Mouse (Mus musculus): ENCODE results near the gene Naalad2. TPM values are rescaled to one million over a fixed set of nuclear protein-coding genes. Genes with fewer than 3 reads are reported as not detected.
A peak's percentile ranks its signal among the peaks of the same experiment; 100 is the strongest.
"Not testable (repeated sequence)": the region's sequence is repeated elsewhere in the genome, so short reads cannot be mapped to it uniquely, and the experiment has no call there.

Gene Naalad2
- total RNA-seq (2014; fragmentation: Nextera tagmentation) (not detected in 2 replicates), total RNA-seq (2017) (not detected in 2 replicates)

DNA sequence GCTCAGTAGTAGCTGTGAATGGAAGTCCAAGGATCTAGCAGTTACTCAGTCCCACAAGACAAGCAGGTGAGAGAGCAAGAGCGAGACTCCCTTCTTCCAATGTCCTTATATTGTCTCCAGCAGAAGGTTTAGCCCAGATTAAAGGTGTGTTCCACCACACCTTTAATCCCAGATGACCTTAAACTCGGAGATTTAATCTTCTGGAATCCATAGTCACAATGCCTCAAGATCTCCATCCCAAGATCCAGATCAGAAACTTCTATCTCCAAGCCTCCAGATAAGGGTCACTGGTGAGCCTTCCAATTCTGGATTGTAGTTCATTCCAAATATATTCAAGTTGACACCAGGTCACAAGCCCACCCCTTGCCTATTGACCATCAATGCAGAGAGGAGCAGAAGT, at the start of gene Naalad2:
Gene Naalad2, minus strand, starts transcription at position 101 of the 400 bp plus-strand sequence.
- ATAC-seq (replicated peaks; ENCODE audit: low FRiP score, low TSS enrichment, poor library complexity, severe bottlenecking): not testable (repeated sequence)

DNA sequence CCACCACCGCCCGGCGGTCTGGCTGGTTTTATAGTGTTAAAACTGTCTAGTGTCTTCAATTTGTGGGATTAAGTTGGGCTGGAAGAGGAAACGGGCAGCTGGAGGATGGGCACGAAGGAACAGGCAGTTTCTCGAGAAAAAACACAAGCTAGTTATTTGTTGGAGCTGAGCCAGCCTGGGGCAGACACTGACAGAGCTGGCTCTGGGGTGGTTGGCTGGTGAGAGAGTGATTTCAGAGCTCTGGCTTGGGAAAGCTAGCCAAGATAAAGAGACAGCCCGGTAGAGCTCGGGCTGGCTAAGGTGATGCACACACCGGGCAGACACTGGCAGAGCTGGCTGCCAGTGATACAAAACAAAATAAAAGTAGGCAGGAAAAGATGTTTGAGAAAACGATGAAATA, 28.9 kb upstream of the Naalad2 start:
- no peak for ATAC-seq (replicated peaks; ENCODE audit: low FRiP score, low TSS enrichment, poor library complexity, severe bottlenecking)

DNA sequence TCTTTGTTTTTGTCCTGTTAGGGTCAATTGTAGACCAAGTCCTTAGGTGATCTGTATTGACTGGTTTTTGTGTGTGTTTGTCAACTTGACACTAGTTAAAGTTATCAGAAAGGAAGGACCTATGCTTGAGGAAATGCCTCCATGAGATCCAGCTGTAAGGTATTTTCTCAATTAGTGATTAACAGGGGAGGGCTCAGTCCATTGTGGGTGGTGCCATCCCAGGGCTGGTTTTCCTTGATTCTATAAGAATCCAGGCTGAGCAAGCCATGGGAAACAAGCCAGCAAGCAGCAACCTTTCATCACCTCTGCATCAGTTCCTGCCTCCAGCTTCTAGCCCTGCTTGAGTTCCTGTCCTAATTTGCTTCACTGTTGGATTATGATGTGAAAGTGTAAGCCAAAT, 27.6 kb upstream of the Naalad2 start, which contains the start of gene Mbd3l2:
Gene Mbd3l2, plus strand, starts transcription at position 301 of the 400 bp plus-strand sequence.
- no peak for ATAC-seq (replicated peaks; ENCODE audit: low FRiP score, low TSS enrichment, poor library complexity, severe bottlenecking)

DNA sequence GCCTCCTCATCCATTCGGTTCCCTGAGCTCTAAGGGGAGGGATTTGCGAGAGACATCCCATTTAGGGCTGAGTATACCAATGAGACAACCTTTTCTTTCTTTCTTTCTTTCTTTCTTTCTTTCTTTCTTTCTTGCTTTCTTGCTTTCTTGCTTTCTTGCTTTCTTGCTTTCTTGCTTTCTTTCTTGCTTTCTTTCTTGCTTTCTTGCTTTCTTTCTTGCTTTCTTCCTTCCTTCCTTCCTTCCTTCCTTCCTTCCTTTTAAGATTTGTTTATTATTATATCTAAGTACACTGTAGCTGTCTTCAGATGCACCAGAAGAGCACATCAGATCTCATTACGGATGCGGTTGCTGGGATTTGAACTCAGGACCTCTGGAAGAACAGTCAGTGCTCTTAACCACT, 9.6 kb upstream of the Naalad2 start:
- not testable (repeated sequence) for ATAC-seq (replicated peaks; ENCODE audit: low FRiP score, low TSS enrichment, poor library complexity, severe bottlenecking)

DNA sequence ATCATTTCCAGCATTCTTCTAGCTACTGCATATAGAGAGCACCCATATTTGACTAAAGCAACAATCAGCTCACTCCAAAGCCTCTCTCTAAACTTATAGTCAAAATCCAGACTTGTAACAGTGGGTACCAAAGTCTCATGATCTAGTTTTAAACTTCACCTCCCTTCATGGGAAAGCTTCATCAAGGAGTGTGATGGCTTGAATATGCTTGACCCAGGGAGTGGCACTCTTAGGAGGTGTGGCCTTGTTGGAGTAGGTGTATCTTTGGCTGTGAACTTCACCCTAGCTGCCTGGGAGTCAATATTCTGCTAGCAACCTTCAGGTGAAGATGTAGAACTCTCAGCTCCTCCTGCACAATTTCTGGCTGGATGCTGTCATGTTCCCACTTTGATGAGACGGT, 1.3 kb upstream of the Naalad2 start, which contains the start of gene Ubtfl1:
Gene Ubtfl1, plus strand, starts transcription at position 301 of the 400 bp plus-strand sequence.
- no peak for ATAC-seq (replicated peaks; ENCODE audit: low FRiP score, low TSS enrichment, poor library complexity, severe bottlenecking)

DNA sequence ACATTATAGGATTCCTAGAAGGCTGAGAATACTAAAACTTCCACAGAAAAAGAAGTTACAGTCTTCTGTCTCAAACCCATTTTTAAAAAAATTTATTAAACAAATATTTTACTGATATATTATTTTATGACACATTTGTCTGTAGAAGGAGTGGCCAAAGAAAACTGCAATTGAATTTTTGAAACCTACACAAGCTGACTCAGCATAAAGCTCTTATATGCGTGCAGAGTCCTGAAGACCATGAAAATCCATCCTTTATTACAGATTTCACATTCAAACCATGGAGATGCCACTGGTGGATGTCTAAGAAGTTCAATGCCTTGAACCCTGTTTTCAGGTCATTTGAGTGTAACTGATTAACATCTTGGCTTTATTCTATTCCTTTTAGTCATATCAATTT, 3.2 kb downstream of the Naalad2 start:
- ATAC-seq (replicated peaks; ENCODE audit: low FRiP score, low TSS enrichment, poor library complexity, severe bottlenecking): no peak

DNA sequence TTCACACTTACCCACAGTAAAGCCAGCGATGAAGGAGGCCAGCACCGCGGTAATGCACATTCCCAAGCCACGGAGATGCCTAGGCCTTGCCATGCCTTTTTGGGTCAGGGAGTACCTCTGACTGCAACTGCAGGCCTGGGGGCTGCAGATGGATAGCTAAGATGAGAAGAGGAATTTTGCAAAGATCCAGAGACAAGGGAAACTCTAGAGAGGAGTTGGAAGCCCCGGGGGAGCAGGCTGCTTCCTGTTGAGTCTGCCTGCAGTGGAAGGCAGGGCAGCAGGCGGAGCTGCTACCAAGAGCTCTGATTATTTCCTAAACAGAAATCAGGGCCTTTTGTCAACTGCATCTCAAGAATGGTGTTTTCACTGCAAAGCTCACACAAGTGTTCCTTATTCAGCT, 17.0 kb downstream of the Naalad2 start:
- ATAC-seq (replicated peaks; ENCODE audit: low FRiP score, low TSS enrichment, poor library complexity, severe bottlenecking): no peak

DNA sequence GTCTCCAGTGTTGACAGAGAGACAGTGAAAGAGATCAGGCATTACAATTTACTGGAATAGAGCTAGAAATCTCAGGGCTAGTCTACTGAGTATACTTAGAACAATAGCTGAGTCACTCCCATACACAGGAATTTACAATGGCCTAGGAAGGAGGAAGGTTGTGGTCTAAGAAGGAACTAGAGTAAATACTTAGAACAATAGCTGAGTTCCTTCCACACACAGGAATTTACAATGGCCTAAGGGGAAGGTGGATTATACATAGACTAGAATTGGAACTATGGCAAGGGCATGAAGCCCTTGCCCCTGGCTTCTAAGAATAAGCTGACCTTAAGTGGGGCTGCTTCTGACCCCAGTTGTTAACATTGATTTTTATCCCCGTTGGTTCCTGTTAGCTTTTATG, 29.8 kb downstream of the Naalad2 start:
- ATAC-seq (replicated peaks; ENCODE audit: low FRiP score, low TSS enrichment, poor library complexity, severe bottlenecking): not testable (repeated sequence)

DNA sequence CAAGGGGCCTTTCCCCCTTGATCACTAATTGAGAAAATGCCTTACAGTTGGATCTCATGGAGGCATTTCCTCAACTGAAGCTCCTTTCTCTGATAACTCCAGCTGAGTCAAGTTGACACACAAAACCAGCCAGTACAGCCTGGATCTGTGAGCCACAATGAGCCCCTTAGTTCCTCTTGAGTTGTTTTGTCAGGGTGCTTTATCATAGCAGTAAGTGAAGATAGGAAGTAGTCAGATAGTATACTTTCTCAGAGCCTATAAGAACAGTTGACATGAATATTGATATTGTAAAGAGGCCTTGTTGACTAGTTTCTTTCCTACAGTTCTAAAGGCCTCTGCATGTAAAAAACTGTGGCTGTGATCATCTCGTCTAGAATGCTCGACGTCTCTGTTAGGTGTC, 82.8 kb downstream of the Naalad2 start:
- ATAC-seq (replicated peaks; ENCODE audit: low FRiP score, low TSS enrichment, poor library complexity, severe bottlenecking): no peak

DNA sequence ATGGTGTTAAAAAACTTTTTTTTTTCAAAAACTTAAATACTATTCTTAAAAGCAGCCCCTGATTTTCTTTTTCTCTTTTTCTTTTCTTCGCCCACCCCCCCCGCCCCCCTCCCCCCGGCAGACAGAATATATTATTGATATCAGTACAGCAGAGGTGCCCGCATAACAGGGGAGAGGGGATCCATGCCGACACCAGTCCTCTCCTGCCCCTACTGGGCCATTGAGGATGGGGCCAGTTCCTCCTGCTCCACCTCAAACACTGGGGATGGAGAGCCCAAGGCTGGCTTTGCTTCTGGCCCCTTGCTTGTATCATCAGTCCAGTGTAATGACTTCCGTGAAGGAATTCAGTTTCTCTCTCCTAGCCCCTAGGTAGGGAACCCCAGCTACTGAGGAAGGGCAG, 104.5 kb downstream of the Naalad2 start:
- no peak for ATAC-seq (replicated peaks; ENCODE audit: low FRiP score, low TSS enrichment, poor library complexity, severe bottlenecking)

DNA sequence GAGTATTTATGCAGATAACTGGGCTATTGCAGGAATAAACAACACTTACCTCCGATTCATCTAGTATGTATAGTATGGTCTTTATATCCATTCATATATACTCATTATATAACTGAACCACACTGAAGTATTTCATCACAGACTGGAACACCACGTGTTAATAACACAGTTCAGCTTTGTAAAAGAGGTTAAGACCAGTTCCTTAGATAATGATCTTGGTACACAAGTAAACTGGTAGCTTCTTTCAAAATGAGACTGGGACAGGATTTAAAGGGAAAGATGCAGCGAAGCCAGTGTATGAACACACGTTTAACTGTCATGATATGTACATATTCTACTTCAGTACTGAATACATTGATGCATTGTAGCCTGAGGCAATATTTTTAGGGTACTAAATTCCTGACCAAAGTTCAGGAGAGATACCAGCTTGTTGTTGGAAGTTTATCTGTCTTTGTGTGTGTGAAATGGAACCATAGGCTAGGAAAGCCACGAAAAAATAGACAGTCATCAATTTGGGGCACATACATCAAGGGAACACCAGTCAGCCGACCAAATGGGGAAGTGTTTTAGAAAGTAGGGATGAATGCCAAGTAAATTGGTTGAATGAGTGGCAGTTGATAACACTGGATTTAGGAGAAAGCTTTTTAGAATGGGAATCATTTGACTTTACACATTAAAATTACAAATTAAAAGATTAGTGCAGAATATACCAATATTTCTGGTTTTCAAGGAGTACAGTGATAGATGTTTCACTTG, 109.6 kb downstream of the Naalad2 start:
- peak; percentile 60 for ATAC-seq (replicated peaks; ENCODE audit: low FRiP score, low TSS enrichment, poor library complexity, severe bottlenecking)

DNA sequence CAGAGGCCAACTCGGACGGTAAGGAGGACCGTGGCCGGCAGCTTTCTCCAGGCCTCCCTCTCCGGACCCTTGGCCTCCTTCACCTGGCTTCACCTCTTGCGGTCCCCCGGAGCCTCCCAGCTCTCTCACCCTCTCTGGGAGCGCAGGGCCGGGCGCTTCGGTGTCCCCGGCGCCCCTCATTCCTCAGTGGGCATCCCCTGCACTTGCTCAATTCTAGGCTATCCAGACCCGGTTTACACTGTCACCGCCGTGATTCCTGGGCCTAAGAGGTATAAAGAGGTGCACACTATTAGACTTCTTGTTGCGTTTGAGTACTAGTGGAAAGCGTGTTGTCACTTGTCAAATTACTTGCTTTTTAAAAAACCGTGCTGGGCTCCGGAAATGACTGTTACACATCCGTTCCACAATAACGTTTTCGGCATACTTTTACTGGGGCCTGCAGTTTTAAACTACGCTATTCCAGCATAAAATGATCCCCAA, 110.3 kb downstream of the Naalad2 start:
- ATAC-seq (replicated peaks; ENCODE audit: low FRiP score, low TSS enrichment, poor library complexity, severe bottlenecking): peak; percentile 51

DNA sequence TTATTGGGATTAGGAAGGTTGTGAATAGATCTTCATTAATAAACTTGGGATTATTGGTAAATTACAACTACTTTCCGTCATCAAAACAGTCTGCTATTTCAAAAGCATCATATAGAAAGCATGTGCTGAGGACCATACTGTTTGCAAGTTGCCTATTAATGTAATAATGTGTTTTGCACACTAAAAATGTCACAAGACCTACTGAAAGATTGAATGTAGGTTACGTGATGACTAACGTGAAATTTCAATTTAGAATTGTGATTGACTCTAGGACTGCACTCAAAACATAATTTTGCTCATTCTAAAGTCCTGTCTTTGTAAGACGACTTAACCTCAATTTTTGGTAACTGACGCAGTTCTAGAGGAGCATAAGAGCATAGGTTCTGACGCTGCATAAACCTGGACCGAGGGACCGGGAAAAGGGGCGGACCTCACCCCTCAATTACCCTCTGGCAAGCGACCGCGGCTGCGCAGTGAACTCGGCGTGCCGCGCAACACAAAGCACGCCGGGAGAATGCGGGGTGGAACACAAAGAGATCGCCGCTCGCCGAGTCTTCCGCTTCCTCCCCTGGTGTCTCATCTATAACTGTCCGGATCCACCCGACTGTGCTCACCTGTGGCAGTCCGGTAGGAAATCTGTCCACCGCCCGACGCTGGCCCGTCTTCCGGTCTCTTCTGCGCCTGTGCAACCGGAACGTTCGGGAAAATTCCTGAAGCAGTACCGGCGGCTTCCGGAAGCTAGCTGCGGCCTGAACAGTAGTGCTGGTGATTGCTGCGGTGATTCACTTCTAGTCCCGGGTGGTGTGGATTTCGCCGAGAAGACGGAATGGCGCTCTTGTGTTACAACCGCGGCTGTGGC, 111.0 kb downstream of the Naalad2 start, which contains the start of gene Chordc1:
Gene Chordc1, plus strand, starts transcription at position 555 of the 859 bp plus-strand sequence.
- ATAC-seq (replicated peaks; ENCODE audit: low FRiP score, low TSS enrichment, poor library complexity, severe bottlenecking): peak; percentile 95

DNA sequence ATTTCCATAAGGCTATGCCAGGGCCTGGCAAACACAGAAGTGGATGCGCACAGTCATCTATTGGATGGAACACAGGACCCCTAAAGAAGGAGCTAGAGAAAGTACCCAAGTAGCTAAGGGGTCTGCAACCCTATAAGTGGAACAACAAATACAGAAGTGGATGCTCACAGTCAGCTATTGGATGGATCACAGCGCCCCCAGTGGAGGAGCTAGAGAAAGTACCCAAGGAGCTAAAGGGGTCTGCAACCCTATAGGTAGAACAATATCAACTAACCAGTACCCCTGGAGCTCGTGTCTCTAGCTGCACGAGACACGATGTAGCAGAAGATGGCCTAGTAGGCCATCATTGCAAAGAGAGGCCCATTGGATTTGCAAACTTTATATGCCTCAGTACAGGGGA, 124.1 kb downstream of the Naalad2 start:
- not testable (repeated sequence) for ATAC-seq (replicated peaks; ENCODE audit: low FRiP score, low TSS enrichment, poor library complexity, severe bottlenecking)

DNA sequence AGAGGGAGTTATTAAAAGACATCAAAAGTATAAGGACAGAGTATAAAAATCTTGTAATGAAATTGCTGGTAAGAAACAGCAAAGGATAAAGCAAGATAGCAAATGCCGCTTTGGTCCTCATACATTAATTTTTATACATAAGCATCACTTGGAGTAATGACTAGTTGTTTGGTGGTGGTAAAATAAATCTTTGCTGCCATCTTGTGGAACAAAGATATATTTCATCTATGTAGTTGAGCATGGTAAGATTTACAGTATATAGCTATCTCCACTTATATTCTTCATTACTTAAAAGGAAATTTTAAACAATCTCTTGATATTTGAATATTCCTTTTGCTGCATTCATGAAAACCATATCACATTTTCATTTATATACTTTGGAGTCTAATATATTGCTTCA, 125.3 kb downstream of the Naalad2 start:
- peak; percentile 82 for ATAC-seq (replicated peaks; ENCODE audit: low FRiP score, low TSS enrichment, poor library complexity, severe bottlenecking)

DNA sequence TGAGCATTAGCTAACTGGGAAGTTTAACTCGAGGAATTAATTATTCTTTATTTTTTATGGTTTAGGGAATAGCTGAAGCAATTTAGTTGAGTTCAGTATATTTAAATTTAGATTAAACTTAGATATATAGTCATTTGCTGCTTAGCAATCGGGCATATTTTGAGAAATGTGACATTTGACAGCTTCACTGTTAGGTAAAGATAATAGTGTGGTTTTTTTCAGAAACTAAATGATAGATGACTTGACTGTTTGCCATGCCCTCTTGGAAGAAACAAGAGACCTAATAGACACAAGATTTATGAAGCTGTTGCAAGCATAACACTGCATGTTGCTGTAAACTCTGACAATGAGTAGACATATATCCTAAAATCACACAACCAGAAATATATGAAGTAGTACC, 126.0 kb downstream of the Naalad2 start:
- no peak for ATAC-seq (replicated peaks; ENCODE audit: low FRiP score, low TSS enrichment, poor library complexity, severe bottlenecking)

DNA sequence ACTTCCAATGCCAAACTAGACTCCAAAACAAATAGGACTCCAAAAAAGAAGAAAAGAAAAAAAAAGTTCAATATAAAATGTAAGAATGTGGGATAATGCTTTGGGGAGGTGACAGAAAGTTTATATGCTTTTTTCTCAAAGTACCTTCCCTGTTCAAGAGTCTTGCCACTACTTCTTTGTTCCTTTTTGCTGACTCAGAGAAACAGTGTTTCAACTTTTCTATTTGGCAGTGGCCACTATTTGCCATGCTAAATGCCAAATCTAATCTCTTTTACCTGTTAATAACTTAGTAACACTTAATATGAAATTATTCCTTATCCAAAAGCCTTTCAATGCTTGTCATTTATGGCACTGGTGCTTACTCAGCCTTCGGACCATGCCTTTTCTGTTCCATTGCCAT, 126.9 kb downstream of the Naalad2 start:
- no peak for ATAC-seq (replicated peaks; ENCODE audit: low FRiP score, low TSS enrichment, poor library complexity, severe bottlenecking)
